Mouse (Mus musculus): ENCODE measurements around the gene Map4k1.

The Map4k1 gene

GRCm38 (mm10) chr7:28977556-28977955, 4.3 kb upstream of the Map4k1 start:
- no peak for DNase-seq (ENCODE audit: low spot score in 2 of 2)

DNA sequence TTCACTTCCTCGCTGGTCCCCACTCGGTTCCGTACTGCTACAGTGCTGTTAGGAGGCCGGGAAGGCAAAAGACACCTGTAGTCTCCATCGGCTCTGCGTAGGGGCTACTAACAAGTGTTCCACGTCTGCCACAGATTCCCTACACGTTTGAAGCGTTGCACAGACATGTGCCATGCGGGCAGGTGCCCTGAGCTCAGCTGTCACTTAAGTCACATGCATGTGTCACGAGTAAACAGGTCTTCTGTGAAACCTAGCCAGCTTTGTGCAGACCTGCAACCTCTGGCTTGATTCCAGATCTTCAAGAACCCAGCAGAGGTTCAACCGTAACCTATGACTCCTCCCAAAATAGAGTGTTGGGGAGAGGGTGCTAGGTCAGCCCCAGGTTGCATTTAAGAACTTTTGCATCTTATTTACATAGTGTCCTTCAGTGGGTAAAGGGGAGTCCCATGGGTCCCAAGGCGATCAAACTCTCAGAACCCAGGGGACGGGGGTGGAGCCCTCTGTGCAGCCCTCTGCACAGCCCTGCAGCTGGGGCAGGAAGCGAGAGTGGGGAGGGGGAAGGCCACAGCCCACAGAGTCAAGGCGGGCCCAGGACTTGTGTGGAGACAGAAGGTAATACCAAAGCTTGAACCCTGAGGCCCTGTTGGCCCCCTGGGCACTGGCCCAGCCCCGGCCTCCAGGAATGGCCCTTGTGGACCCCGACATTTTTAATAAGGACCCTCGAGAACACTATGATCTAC, 594 bp downstream of the Map4k1 start:
- DNase-seq (ENCODE audit: low spot score in 2 of 2), result no peak

DNA sequence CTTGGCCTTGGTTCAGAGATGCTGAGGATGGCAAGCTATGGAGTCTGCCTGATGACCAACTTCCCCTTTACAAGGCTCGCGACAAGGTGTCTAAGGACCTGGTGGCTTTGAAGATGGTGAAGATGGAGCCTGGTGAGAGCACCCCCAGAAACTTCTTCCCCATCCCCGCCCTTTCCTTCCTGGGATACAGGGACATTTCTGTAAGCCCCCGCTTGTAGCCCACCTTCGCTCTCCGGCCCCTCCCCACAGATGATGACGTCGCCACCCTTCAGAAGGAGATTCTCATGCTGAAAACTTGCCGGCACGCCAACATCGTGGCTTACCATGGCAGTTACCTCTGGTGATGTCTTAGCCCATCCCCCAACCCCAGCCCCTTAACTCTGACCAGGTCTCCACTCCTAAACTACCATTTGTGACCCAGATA, 1.3 kb downstream of the Map4k1 start:
- no peak for DNase-seq (ENCODE audit: low spot score in 2 of 2)

- DNase-seq (ENCODE audit: low spot score in 2 of 2), result no peak
Measured at GRCm38 (mm10) chr7:28983849-28984248, 2.0 kb downstream of the Map4k1 start.

- DNase-seq (ENCODE audit: low spot score in 2 of 2), result no peak
Measured at GRCm38 (mm10) chr7:28984452-28984851, 2.6 kb downstream of the Map4k1 start.

GRCm38 (mm10) chr7:28985207-28985606, 3.4 kb downstream of the Map4k1 start:
- no peak for DNase-seq (ENCODE audit: low spot score in 2 of 2)

DNA sequence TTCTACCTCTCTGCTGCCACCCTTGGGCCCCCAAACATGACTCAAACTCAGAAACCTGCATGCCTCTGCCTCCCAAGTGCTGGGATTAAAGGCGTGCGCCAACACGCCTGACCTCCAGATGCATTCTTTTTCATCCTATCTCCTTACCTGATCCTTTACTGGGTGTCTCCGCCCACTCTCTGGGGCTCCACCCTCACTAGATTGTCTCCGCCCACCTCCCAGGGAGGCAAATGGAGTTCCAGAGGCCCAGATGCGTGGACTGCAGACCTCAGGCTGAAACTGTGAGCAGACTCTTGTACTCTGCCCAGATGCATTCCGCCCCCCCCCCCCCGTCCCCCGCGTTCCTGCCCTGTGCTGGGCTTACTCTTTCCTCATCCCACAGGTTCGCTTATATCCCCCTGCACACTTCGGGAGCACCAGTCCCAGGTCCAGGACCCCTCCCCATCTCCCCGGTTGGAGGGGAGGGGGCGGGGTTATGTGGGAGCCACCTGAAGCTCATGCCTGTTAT, 9.0 kb downstream of the Map4k1 start:
- no peak for DNase-seq (ENCODE audit: low spot score in 2 of 2)

DNA sequence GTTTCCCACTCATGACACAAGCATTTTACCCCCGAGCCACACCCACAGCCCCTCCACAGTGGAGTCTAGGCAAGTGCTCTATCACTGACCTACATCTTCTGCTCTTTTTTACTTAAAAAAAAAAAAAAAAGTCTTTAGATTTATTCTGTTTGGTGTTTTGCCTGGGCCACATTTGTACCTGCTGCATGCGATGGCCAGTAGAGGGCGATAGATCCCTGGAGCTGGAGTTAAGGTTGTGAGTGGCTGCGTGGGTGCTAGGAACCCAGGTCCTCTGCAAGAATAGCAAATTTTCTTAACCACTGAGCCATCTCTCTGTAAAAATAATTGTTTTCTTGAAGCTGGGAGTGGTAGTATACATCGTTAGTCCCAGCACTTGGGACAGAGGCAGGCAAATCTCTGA, 9.8 kb downstream of the Map4k1 start:
- no peak for DNase-seq (ENCODE audit: low spot score in 2 of 2)

GRCm38 (mm10) chr7:28992997-28993396, 11.1 kb downstream of the Map4k1 start:
- DNase-seq (ENCODE audit: low spot score in 2 of 2), result no peak

- no peak for DNase-seq (ENCODE audit: low spot score in 2 of 2)
Measured at GRCm38 (mm10) chr7:28993402-28993801, 11.6 kb downstream of the Map4k1 start.

DNA sequence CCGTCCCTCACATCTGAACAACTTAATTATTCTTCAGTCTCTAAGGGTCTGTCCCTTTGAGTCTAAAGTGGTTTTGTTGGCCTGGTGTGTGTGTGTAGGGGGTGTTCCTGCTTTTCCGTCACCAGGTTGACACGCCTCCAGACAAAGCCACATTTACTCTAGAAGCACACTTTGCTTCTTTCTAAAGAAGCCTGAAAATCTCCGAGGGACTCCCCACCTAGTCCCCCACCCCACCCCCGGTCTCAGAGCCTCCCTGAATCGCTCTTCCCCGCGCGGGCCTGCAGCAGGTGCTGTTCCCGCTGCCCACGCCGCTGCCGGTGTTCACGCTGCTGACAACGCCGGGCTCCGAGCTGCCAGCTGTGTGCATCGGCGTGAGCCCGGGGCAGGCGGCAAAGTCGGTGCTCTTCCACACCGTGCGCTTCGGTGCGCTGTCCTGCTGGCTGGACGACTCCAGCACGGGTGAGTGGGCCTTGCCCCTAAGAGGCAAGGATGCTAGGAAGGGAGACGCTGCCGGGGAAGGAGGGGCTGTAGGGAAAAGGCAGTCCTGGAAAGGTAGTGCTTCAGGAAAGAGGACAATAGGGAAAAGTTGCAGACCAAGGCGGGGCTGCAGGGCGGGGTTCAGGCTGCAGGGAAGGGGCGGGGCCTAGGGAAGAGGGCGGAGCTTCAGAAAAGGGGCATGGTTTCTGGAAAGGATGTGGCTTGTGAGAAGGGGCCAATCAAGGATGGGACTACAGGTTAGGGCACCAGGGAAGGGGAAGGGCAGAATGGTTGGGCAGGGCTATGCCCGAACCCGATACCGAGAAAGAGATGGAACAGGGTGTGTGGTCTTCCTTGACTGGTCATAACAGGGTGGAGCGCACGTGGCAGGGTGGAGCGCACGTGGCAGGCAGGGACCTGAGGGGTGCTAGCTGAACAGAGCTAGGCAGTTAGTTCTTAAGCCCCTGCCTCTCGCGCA, 19.1 kb downstream of the Map4k1 start:
- DNase-seq (ENCODE audit: low spot score in 2 of 2), result peak in 1 of 2 experiments; percentile 16

DNA sequence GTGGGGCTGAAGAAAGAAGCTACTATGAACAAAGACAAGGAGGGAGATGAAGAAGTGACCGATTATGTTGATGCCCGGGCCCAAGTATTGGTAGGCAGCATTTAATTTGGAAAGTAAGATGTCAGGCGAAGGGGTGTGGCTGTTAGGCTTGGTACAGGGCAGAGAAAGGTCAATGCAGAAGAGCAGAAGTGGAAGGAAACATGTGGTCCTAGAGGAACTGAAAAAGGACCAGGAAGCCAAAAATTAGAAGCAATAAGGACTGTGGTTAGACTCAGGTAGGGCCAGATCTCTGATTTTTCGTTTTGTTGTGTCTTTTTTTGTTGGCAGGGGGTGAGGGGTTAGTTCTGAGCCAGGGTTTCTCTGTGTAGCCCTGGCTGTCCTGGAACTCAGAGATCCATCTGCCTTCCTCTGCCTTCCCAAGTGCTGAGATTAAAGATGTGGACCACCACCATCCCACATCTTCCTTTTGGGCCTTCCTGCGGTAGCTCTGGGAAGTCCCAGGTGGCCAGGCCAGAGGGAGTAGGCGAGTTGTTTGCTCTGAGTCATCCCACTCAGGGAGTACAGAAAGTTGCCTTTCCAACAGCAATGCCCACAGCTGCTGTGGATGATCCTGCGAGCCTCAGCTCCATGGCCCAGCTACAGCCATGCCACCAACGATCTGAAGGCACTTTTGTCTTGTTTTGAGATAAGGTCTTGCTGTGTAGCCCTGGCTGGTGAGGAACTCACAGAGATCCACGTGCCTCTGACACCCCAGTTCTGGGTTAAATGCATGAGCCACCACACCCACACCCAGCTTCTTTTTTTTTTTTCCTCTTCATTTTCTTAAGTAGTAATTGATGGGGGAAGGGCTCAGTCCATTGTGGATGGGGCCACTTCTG, 25.6 kb downstream of the Map4k1 start:
- DNase-seq (ENCODE audit: low spot score in 2 of 2), result peak in 1 of 2 experiments; percentile 6

- no peak for DNase-seq (ENCODE audit: low spot score in 2 of 2)
Measured at GRCm38 (mm10) chr7:29008171-29008570, 26.3 kb downstream of the Map4k1 start.

- no peak for DNase-seq (ENCODE audit: low spot score in 2 of 2)
Measured at GRCm38 (mm10) chr7:29008714-29009113, 26.9 kb downstream of the Map4k1 start.

DNA sequence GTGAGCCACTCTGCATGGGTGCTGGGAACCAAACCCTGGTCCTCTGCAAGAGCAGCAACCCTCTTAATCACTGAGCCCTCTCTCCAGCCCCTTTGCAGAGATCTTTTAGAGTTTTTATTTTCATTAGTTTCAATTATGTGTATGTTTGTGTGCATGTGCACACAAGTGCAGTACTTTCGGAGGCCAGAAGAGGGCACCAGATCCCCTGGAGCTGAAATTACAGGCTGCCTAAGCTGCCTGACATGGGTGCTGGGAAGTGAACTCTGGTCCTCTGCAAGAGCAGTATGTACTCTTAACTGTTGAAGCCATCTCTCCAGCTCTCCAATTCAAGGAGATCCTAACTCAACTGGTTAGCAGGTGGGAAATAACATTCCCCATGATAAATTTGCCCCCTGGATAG, 33.1 kb downstream of the Map4k1 start:
- no peak for DNase-seq (ENCODE audit: low spot score in 2 of 2)

GRCm38 (mm10) chr7:29016440-29016839, 34.6 kb downstream of the Map4k1 start:
- no peak for DNase-seq (ENCODE audit: low spot score in 2 of 2)

- DNase-seq (ENCODE audit: low spot score in 2 of 2), result no peak
Measured at GRCm38 (mm10) chr7:29017222-29017621, 35.4 kb downstream of the Map4k1 start.

DNA sequence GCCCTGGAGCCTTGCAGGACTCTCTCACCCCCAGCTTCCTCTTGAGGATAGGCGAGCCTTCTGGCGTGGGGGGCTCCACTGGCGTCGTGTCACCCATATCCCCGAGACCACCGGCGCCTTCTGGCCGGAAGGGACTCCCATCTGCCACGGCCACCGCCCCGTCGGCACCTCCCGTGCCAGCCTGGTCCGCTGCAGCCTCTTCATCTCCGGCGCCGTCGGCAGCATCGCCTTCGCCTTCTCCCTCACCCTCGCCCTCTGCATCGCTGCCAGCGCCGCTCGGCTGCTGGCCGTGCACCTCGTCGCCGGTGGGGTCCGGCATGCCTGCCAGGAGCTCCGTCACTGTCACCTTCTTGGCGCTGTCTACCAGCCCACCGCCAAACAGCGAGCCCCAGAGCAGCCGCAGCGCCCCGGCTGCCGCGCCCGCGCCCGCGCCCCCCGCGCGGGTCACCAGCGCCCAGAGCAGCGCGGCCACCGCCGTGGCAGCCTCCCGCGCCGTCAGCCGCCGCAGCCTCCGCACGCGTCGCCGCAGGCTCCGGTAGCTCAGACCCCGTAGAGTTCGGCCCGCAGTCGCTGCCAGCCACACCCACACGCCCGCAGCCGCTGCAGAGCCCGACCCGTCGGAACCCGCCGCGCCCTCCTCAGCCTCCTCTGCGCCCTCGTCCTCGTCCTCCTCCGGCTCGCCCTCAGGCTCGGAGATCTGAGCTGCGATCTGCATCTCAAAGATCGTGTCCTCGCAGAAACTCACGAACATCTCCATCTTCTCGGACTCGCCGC, 37.8 kb downstream of the Map4k1 start:
- DNase-seq (ENCODE audit: low spot score in 2 of 2), result no peak

- peak in 1 of 2 experiments; percentile 18 for DNase-seq (ENCODE audit: low spot score in 2 of 2)
Measured at GRCm38 (mm10) chr7:29022479-29022878, 40.6 kb downstream of the Map4k1 start.

GRCm38 (mm10) chr7:29023514-29023913, 41.7 kb downstream of the Map4k1 start:
- no peak for DNase-seq (ENCODE audit: low spot score in 2 of 2)

DNA sequence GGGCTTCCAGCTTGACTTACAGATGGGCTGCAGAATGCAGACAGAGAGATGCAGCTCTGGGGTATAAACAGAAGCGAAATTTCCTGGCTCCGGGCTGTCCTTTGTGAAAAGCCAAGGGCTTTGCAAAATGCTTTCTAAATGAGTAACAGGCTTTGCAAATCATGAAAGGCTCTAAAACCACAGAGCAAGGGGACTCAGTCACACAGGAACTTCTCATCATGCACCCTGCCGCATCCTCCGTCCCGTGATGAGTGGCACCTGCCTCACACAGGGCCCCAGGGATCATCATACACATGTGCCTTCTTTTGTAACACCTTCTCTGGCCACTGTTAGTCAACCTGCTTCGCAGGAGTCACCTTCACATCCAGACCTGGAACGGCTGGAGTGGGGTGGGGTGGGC, 43.7 kb downstream of the Map4k1 start:
- no peak for DNase-seq (ENCODE audit: low spot score in 2 of 2)
